Mouse (Mus musculus): ENCODE results near the gene Cdcp2. TPM values are rescaled to one million over a fixed set of nuclear protein-coding genes. Genes with fewer than 3 reads are reported as not detected.

Gene Cdcp2
- not detected for polyA plus RNA-seq (2014; fragmentation: Illumina TruSeq; extraction: RNeasy Lipid Tissue Mini Kit (QIAGEN cat#74804); ENCODE audit: insufficient read depth, low read depth, low replicate concordance)

DNA sequence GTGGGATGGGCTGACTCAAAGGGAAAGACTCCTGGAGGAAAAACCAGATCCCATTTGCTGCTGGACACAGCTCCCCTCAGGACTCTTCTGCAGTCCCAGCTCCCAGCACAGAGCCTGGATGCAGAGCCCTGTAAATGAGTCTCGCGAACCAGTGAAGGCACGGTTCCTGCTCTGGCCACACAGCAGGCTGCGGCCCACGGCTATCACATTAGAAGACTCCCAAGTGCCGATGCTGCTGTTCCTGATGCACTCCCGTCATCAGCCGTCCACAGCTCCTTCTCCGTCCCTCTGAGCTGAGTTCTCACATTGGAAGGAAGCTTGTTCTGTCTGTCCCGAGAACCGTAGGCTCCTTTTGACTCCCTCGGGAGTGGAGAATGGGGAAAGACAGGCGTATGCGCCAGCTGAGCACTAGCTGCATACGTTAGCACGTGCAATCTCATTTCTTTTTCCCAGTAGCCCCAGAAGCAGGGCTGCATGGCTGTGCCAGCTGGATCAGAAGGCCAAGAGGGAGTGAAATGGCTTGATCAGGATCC is at the start of gene Cdcp2:
Gene Cdcp2, plus strand, starts transcription at position 51 of the 533 bp plus-strand sequence.

DNA sequence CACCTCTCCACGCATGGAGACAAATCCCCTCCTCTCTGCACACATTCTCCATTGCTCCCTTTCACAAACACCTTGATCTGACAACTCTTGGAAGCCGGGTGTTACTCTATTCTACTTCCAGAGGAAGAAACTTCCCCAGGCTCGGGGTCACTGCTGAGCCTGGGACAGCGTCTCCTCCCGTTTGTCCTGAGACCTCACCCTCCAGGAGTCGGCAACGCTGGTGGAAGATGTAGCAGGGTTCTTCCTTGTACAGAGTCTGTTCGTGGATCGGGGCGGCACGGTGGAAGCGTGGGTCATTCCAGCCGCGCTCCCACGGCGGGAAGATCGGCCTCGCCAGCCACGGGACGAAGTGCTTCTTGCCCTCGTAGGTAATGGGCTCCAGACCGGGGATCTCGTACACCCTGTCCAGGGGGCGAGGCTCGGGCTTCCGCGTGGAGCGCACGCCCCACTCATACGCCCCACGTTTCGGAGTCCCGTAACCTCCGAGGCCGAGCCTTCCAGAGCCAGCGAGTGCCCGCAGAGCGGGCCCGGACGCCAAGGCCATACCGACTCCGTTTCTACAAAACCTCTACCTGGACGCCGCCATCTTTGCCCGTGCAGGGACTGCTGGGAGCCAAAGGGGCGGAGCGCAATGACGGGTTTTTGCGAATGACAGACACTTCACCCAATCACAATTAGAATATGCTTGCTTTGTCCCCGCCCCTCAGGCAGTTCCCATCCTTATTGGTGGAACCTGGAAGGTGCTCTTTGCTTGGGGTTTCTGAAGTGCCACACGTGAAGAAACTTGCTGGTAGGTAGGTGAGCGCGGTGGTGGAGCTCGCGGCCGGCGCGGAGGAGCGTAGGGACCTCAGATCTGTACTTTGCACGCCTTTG is 30.2 kb upstream of the Cdcp2 start, which contains the start of the genes Mrpl37 and Cyb5rl:
Gene Mrpl37, minus strand, starts transcription at position 617 of the 873 bp plus-strand sequence.
Gene Cyb5rl, plus strand, starts transcription at position 737 of the 873 bp plus-strand sequence.

Other genes starting within 250 kb of the Cdcp2 start
- gene Ssbp3, start 186.2 kb upstream of the Cdcp2 start, polyA plus RNA-seq (2014; fragmentation: Illumina TruSeq; extraction: RNeasy Lipid Tissue Mini Kit (QIAGEN cat#74804); ENCODE audit: insufficient read depth, low read depth, low replicate concordance), result 19.8 TPM
- 35.0 TPM for gene Mrpl37, start 30.0 kb upstream of the Cdcp2 start, polyA plus RNA-seq (2014; fragmentation: Illumina TruSeq; extraction: RNeasy Lipid Tissue Mini Kit (QIAGEN cat#74804); ENCODE audit: insufficient read depth, low read depth, low replicate concordance)
- 7.2 TPM for gene Cyb5rl, start 29.9 kb upstream of the Cdcp2 start, polyA plus RNA-seq (2014; fragmentation: Illumina TruSeq; extraction: RNeasy Lipid Tissue Mini Kit (QIAGEN cat#74804); ENCODE audit: insufficient read depth, low read depth, low replicate concordance)
- gene Tmem59, start 81.5 kb downstream of the Cdcp2 start, polyA plus RNA-seq (2014; fragmentation: Illumina TruSeq; extraction: RNeasy Lipid Tissue Mini Kit (QIAGEN cat#74804); ENCODE audit: insufficient read depth, low read depth, low replicate concordance), result 358 TPM
- 11.5 TPM for gene Tceanc2, start 82.2 kb downstream of the Cdcp2 start, polyA plus RNA-seq (2014; fragmentation: Illumina TruSeq; extraction: RNeasy Lipid Tissue Mini Kit (QIAGEN cat#74804); ENCODE audit: insufficient read depth, low read depth, low replicate concordance)
- gene Ldlrad1, start 112.3 kb downstream of the Cdcp2 start, polyA plus RNA-seq (2014; fragmentation: Illumina TruSeq; extraction: RNeasy Lipid Tissue Mini Kit (QIAGEN cat#74804); ENCODE audit: insufficient read depth, low read depth, low replicate concordance), result 10.0 TPM
- gene Lrrc42, start 156.6 kb downstream of the Cdcp2 start, polyA plus RNA-seq (2014; fragmentation: Illumina TruSeq; extraction: RNeasy Lipid Tissue Mini Kit (QIAGEN cat#74804); ENCODE audit: insufficient read depth, low read depth, low replicate concordance), result 17.8 TPM
- 35.7 TPM for gene Hspb11, start 156.7 kb downstream of the Cdcp2 start, polyA plus RNA-seq (2014; fragmentation: Illumina TruSeq; extraction: RNeasy Lipid Tissue Mini Kit (QIAGEN cat#74804); ENCODE audit: insufficient read depth, low read depth, low replicate concordance)
- gene Dio1, start 210.3 kb downstream of the Cdcp2 start, polyA plus RNA-seq (2014; fragmentation: Illumina TruSeq; extraction: RNeasy Lipid Tissue Mini Kit (QIAGEN cat#74804); ENCODE audit: insufficient read depth, low read depth, low replicate concordance), result 0.45 TPM
- gene Yipf1, start 217.5 kb downstream of the Cdcp2 start, polyA plus RNA-seq (2014; fragmentation: Illumina TruSeq; extraction: RNeasy Lipid Tissue Mini Kit (QIAGEN cat#74804); ENCODE audit: insufficient read depth, low read depth, low replicate concordance), result 49.5 TPM